Mouse (Mus musculus): ENCODE measurements around the gene Slf2.

DNA sequence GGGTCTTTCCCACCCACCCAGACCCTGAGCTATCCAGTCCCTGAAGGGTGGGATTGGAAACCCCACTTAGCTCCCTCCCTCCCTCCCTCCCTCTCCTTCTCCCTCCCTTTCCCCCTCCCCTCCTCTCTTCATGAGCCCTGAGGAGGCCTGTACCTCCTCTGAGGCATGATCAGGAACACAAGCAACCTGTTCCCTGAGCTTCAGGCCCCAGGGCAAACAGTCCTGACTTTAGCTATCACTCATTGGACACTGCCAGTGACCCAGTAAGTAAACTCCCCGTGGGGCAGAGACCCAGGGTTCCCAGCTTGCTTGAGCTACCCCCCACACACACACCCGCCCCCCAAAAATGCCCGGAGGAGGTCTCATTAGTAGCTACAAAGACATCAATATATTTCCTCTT lies 29.9 kb upstream of the Slf2 start:
- no peak for TF ChIP-seq CTCF (IDR thresholded peaks at IDR 0.05; ENCODE audit: control insufficient read depth, insufficient read depth, insufficient read length)
- TF ChIP-seq MYOG (IDR thresholded peaks at IDR 0.05; ENCODE audit: control insufficient read depth, extremely low read depth, insufficient read length): no peak
- TF ChIP-seq MYOD1 (IDR thresholded peaks at IDR 0.05; ENCODE audit: control insufficient read depth, insufficient read length, low read depth): no peak
- no peak for TF ChIP-seq CEBPB (IDR thresholded peaks at IDR 0.05; ENCODE audit: low read depth)
- no peak for TF ChIP-seq MAX (IDR thresholded peaks at IDR 0.05)

Measured in C2C12 (cell line).